ENCODE assay signal across 10 mouse cellular contexts in the genomic region with DNA sequence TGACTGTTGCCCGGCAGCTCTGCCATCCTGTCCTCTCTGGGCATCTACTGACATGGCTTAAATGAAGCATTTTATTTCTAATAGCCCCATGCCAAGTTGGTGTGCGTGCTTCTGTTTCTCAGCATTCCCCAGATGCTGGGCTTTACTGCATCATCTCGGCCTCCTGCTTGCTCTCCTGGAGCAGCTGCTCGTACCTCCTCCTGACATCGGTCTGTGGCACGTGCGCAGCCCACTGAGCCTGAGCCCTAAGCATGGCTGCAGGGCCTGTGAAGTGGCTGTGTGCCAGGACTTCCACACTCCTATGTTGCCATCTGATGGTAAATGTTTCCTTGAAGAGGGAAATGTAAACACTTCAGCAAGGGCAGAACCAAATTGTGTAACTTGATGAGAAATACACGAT. TPM values are rescaled to one million over a fixed set of nuclear protein-coding genes. Genes with fewer than 3 reads are reported as not detected.
DNase-seq lines count a peak whose midpoint lies in the region; ATAC-seq and TF ChIP-seq lines count a peak whose summit lies in the region.
"Had no signal": no experiment of that assay in that cellular context is flagged by ENCODE, and none has a peak within 500 bp of the region (broad histone marks: within the 10 kb centered on the region; RNA-seq: fewer than 3 reads in every experiment).

No protein-coding gene starts in this region.

- H3K27ac ChIP-seq in forebrain, embryonic 15.5 days (replicated peaks): no peak overlapping the region
- no peak overlapping the region for H3K27ac ChIP-seq in forebrain, embryonic 10.5 days
- H3K27ac ChIP-seq in midbrain, postnatal 0 days (ENCODE audit: low read depth, low read length): no peak overlapping the region
- H3K27ac ChIP-seq in midbrain, embryonic 13.5 days: no peak overlapping the region
- no peak overlapping the region; the same call in 1 of the 2 replicates for H3K27ac ChIP-seq in hindbrain, embryonic 16.5 days (ENCODE audit: low read depth, low read length)
- no peak overlapping the region; the same call in 1 of the 2 replicates for H3K27ac ChIP-seq in neural tube, embryonic 15.5 days (replicated peaks)
- H3K27ac ChIP-seq: stomach, embryonic 15.5 days had no signal

- peaks cover 8% of the 10 kb centered on the region for H3K4me1 ChIP-seq in forebrain, embryonic 15.5 days
- H3K4me1 ChIP-seq in forebrain, embryonic 10.5 days: no peaks in the 10 kb centered on the region
- no peaks in the 10 kb centered on the region; the same call in 1 of the 2 replicates for H3K4me1 ChIP-seq in midbrain, postnatal 0 days (ENCODE audit: insufficient read depth, low read length)
- peaks cover 9% of the 10 kb centered on the region; the same call in 1 of the 2 replicates for H3K4me1 ChIP-seq in midbrain, embryonic 13.5 days (replicated peaks)
- H3K4me1 ChIP-seq in hindbrain, embryonic 16.5 days (ENCODE audit: control insufficient read depth, insufficient read depth, low read depth, low read length): peaks cover 18% of the 10 kb centered on the region
- peaks cover 28% of the 10 kb centered on the region for H3K4me1 ChIP-seq in neural tube, embryonic 15.5 days

- 75% methylated on average over 8 of the region's 8 CpGs for WGBS in forebrain, embryonic 15.5 days
- 94% methylated on average over 8 of the region's 8 CpGs for WGBS in forebrain, embryonic 10.5 days
- WGBS in midbrain, postnatal 0 days: 70% methylated on average over 8 of the region's 8 CpGs
- WGBS in midbrain, embryonic 13.5 days: 87% methylated on average over 8 of the region's 8 CpGs
- whole genome bisulfite sequencing in hindbrain, embryonic 16.5 days: 54% methylated on average over 8 of the region's 8 CpGs
- WGBS in neural tube, embryonic 15.5 days: 42% methylated on average over 8 of the region's 8 CpGs

- H3K27me3 ChIP-seq in forebrain, embryonic 15.5 days: no peaks in the 10 kb centered on the region
- no peaks in the 10 kb centered on the region for H3K27me3 ChIP-seq in forebrain, embryonic 10.5 days (ENCODE audit: poor library complexity, severe bottlenecking)
- no peaks in the 10 kb centered on the region for H3K27me3 ChIP-seq in midbrain, postnatal 0 days (ENCODE audit: insufficient read depth, low read length)
- no peaks in the 10 kb centered on the region for H3K27me3 ChIP-seq in midbrain, embryonic 13.5 days
- H3K27me3 ChIP-seq in hindbrain, embryonic 16.5 days (replicated peaks; ENCODE audit: control insufficient read depth, insufficient read depth, low read length): no peaks in the 10 kb centered on the region
- no peaks in the 10 kb centered on the region for H3K27me3 ChIP-seq in neural tube, embryonic 15.5 days (replicated peaks)
- H3K27me3 ChIP-seq: stomach, embryonic 15.5 days had no signal

- no peak overlapping the region for H3K9ac ChIP-seq in forebrain, embryonic 15.5 days (replicated peaks)
- H3K9ac ChIP-seq in midbrain, postnatal 0 days (replicated peaks; ENCODE audit: low read length, poor library complexity, severe bottlenecking): no peak overlapping the region
- H3K9ac ChIP-seq in midbrain, embryonic 13.5 days (replicated peaks): no peak overlapping the region
- no peak overlapping the region for H3K9ac ChIP-seq in hindbrain, embryonic 16.5 days (ENCODE audit: low read depth, low read length)
- no peak overlapping the region for H3K9ac ChIP-seq in neural tube, embryonic 15.5 days (replicated peaks)
- H3K9ac ChIP-seq: stomach, embryonic 15.5 days had no signal

- H3K36me3 ChIP-seq in forebrain, embryonic 15.5 days: 0 out of 2 replicates have a peak, but pooled peaks cover 6% of the 10 kb centered on the region
- H3K36me3 ChIP-seq in forebrain, embryonic 10.5 days (replicated peaks): peaks cover 29% of the 10 kb centered on the region
- no peaks in the 10 kb centered on the region for H3K36me3 ChIP-seq in midbrain, postnatal 0 days (ENCODE audit: insufficient read depth, low read length)
- H3K36me3 ChIP-seq in midbrain, embryonic 13.5 days: peaks cover 9% of the 10 kb centered on the region; the same call in 1 of the 2 replicates
- peaks cover 2% of the 10 kb centered on the region; the same call in 1 of the 2 replicates for H3K36me3 ChIP-seq in hindbrain, embryonic 16.5 days (ENCODE audit: control insufficient read depth, insufficient read depth, low read length)
- H3K36me3 ChIP-seq in neural tube, embryonic 15.5 days: no peaks in the 10 kb centered on the region

- H3K9me3 ChIP-seq in forebrain, embryonic 15.5 days: no peaks in the 10 kb centered on the region
- no peaks in the 10 kb centered on the region for H3K9me3 ChIP-seq in forebrain, embryonic 10.5 days
- no peaks in the 10 kb centered on the region for H3K9me3 ChIP-seq in midbrain, postnatal 0 days (ENCODE audit: low read length)
- no peaks in the 10 kb centered on the region for H3K9me3 ChIP-seq in midbrain, embryonic 13.5 days
- no peaks in the 10 kb centered on the region for H3K9me3 ChIP-seq in hindbrain, embryonic 16.5 days (ENCODE audit: control insufficient read depth, low read length)
- H3K9me3 ChIP-seq in neural tube, embryonic 15.5 days (replicated peaks): no peaks in the 10 kb centered on the region
- H3K9me3 ChIP-seq: stomach, embryonic 15.5 days had no signal

- H3K4me3 ChIP-seq in forebrain, embryonic 15.5 days: no peak overlapping the region
- no peak overlapping the region for H3K4me3 ChIP-seq in forebrain, embryonic 10.5 days
- H3K4me3 ChIP-seq in midbrain, postnatal 0 days (ENCODE audit: low read depth, low read length): no peak overlapping the region
- H3K4me3 ChIP-seq in midbrain, embryonic 13.5 days (replicated peaks): no peak overlapping the region
- H3K4me3 ChIP-seq in hindbrain, embryonic 16.5 days (ENCODE audit: low read length): no peak overlapping the region
- H3K4me3 ChIP-seq in neural tube, embryonic 15.5 days (replicated peaks): no peak overlapping the region
- H3K4me3 ChIP-seq: stomach, embryonic 15.5 days had no signal

- no peak overlapping the region for H3K4me2 ChIP-seq in forebrain, embryonic 15.5 days (replicated peaks)
- no peak overlapping the region for H3K4me2 ChIP-seq in midbrain, postnatal 0 days (ENCODE audit: low read depth, low read length, poor library complexity, severe bottlenecking)
- H3K4me2 ChIP-seq in midbrain, embryonic 13.5 days (replicated peaks): no peak overlapping the region
- H3K4me2 ChIP-seq in hindbrain, embryonic 16.5 days (ENCODE audit: low read length): no peak overlapping the region
- H3K4me2 ChIP-seq in neural tube, embryonic 15.5 days: no peak overlapping the region
- H3K4me2 ChIP-seq: stomach, embryonic 15.5 days had no signal

- no peak for DNase-seq in forebrain, embryonic 10.5 days (ENCODE audit: extremely low spot score, low spot score)
- peak; percentile 52 for DNase-seq in midbrain, postnatal 0 days (ENCODE audit: low spot score)
- DNase-seq in MN1 (ENCODE audit: low spot score): no peak
- DNase-seq in embryo, embryonic 11 days: no peak
- DNase-seq: right cerebral cortex, adult 18-20 months had no signal

- peak; percentile 51; the same call in 1 of the 2 replicates for ATAC-seq in forebrain, embryonic 15.5 days (replicated peaks)
- peak; percentile 44; the same call in 1 of the 2 replicates for ATAC-seq in midbrain, postnatal 0 days (ENCODE audit: low FRiP score)
- no peak for ATAC-seq in midbrain, embryonic 13.5 days
- peak; percentile 67; the same call in 1 of the 2 replicates for ATAC-seq in hindbrain, embryonic 16.5 days
- ATAC-seq in neural tube, embryonic 15.5 days (ENCODE audit: low FRiP score): peak; percentile 46; the same call in 1 of the 2 replicates

- TF ChIP-seq CTCF in midbrain, postnatal 0 days (IDR thresholded peaks at IDR 0.05): no peak

RNA-seq across cellular contexts. Expression of a gene that starts 30.8 kb away (rescaled TPM):
- polyA plus RNA-seq in forebrain, embryonic 15.5 days (2015; fragmentation: Nextera tagmentation; extraction: Ambion mirVana): 23.1 and 23.9 TPM in 2 replicates
- polyA plus RNA-seq in forebrain, embryonic 10.5 days (2016; fragmentation: Nextera tagmentation; extraction: Ambion mirVana): 20.2 and 20.8 TPM in 2 replicates
- 87.1 and 105 TPM in 2 replicates for total RNA-seq in midbrain, postnatal 0 days (2014; rRNA removed)
- 19.3 and 21.6 TPM in 2 replicates for polyA plus RNA-seq in midbrain, postnatal 0 days (2015; fragmentation: Nextera tagmentation; extraction: Ambion mirVana)
- 17.4 and 17.7 TPM in 2 replicates for polyA plus RNA-seq in midbrain, embryonic 13.5 days (2015; fragmentation: Nextera tagmentation; extraction: Ambion mirVana)
- 26.1 and 29.2 TPM in 2 replicates for polyA plus RNA-seq in hindbrain, embryonic 16.5 days (2015; fragmentation: Nextera tagmentation; extraction: Ambion mirVana)
- polyA plus RNA-seq in neural tube, embryonic 15.5 days (2015; fragmentation: Nextera tagmentation; extraction: Ambion mirVana): 24.6 and 27.1 TPM in 2 replicates

RNA-seq across cellular contexts. Expression of a gene that starts 31.0 kb away (rescaled TPM):
- 4.1 and 4.8 TPM in 2 replicates for polyA plus RNA-seq in forebrain, embryonic 15.5 days (2015; fragmentation: Nextera tagmentation; extraction: Ambion mirVana)
- 1.3 TPM in 2 replicates for polyA plus RNA-seq in forebrain, embryonic 10.5 days (2016; fragmentation: Nextera tagmentation; extraction: Ambion mirVana)
- 5.3 and 6.0 TPM in 2 replicates for total RNA-seq in midbrain, postnatal 0 days (2014; rRNA removed)
- 6.5 and 7.7 TPM in 2 replicates for polyA plus RNA-seq in midbrain, postnatal 0 days (2015; fragmentation: Nextera tagmentation; extraction: Ambion mirVana)
- 3.3 and 3.9 TPM in 2 replicates for polyA plus RNA-seq in midbrain, embryonic 13.5 days (2015; fragmentation: Nextera tagmentation; extraction: Ambion mirVana)
- polyA plus RNA-seq in hindbrain, embryonic 16.5 days (2015; fragmentation: Nextera tagmentation; extraction: Ambion mirVana): 5.8 and 7.1 TPM in 2 replicates
- polyA plus RNA-seq in neural tube, embryonic 15.5 days (2015; fragmentation: Nextera tagmentation; extraction: Ambion mirVana): 5.6 and 6.3 TPM in 2 replicates
